Mouse (Mus musculus): Measurements from ENCODE around the gene Elmo2.

Elmo2 gene

GRCm38 (mm10) chr2:165256213-165256612 lies 70.1 kb downstream of the Elmo2 start:
- no peak for DNase-seq

- no peak for DNase-seq
Measured at GRCm38 (mm10) chr2:165253867-165254266, 72.4 kb downstream of the Elmo2 start.

- no peak for DNase-seq
Measured at GRCm38 (mm10) chr2:165253269-165253668, 73.0 kb downstream of the Elmo2 start.

- DNase-seq: no peak
Measured at GRCm38 (mm10) chr2:165252801-165253200, 73.5 kb downstream of the Elmo2 start.

GRCm38 (mm10) chr2:165252381-165252780 lies 73.9 kb downstream of the Elmo2 start:
- DNase-seq: no peak

GRCm38 (mm10) chr2:165250903-165251302 lies 75.4 kb downstream of the Elmo2 start:
- no peak for DNase-seq

GRCm38 (mm10) chr2:165248967-165249366 lies 77.3 kb downstream of the Elmo2 start:
- no peak for DNase-seq

GRCm38 (mm10) chr2:165246349-165246748 lies 79.9 kb downstream of the Elmo2 start:
- DNase-seq: no peak

GRCm38 (mm10) chr2:165243122-165243720 lies 83.1 kb downstream of the Elmo2 start:
- no peak for DNase-seq

- no peak for DNase-seq
Measured at GRCm38 (mm10) chr2:165242575-165242974, 83.7 kb downstream of the Elmo2 start.

- DNase-seq: no peak
Measured at GRCm38 (mm10) chr2:165241786-165242185, 84.5 kb downstream of the Elmo2 start.

- no peak for DNase-seq
Measured at GRCm38 (mm10) chr2:165240371-165240770, 85.9 kb downstream of the Elmo2 start.

- no peak for DNase-seq
Measured at GRCm38 (mm10) chr2:165239533-165240144, 86.6 kb downstream of the Elmo2 start.

- no peak for DNase-seq
Measured at GRCm38 (mm10) chr2:165238416-165239145, 87.7 kb downstream of the Elmo2 start.

All from B cell, adult 2 months (primary cell).